Mouse (Mus musculus) spleen, adult 18-20 months (tissue): ENCODE results near the gene Btc.

Source experiments
- DNase-seq, 2 experiments: peaks; one replicate each; pipeline ENCODE4 v3.0.0; 2022; ENCODE audit warnings: mixed read lengths in 2 of 2

The Btc gene

GRCm38 (mm10) chr5:91313971-91314370 lies 88.8 kb downstream of the Btc start:
- no peak for DNase-seq

- DNase-seq: no peak
Measured at GRCm38 (mm10) chr5:91311767-91312166, 91.0 kb downstream of the Btc start.

GRCm38 (mm10) chr5:91308576-91308975 lies 94.2 kb downstream of the Btc start:
- DNase-seq: no peak

- no peak for DNase-seq
Measured at GRCm38 (mm10) chr5:91307907-91308306, 94.9 kb downstream of the Btc start.
